Mouse (Mus musculus): ENCODE data around the gene Rho. TPM values are rescaled to one million over a fixed set of nuclear protein-coding genes. Genes with fewer than 3 reads are reported as not detected.

The Rho gene
- polyA plus RNA-seq, 1 experiment from 2014 or later, result not detected

DNA sequence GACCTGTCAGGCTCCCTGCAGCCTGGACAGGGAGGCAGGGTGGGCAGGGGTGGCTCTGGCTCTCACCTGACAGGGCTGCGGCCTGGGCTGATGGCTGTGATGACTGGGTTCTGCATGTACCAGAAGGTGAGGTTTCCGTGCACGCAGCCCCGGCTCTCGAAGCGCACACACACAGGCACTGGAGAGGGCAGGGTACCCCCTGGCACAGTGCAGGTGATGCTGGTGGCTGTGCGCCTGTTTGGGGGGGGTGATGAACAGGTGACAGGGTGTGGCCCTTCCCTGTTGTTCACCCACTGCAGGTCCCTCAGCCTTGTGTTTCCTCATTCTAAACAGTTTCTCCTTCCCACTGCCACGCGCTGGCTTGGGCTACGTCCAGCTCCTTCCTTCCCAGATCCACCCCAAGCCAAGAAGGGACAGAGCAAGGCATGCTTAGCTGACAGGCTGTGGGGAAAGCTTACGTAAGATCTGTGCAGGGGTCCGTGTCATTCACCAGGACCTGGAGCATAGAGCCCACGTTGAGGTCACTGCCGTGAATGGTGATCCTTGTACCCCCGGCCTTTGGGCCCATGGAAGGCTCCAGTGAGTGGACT, 35.8 kb downstream of the Rho start:
- Histone ChIP-seq H3K36me3 (ENCODE audit: control insufficient read depth, insufficient read depth, low read length) (no peaks in the 10 kb centered on the region), H3K9me3 (ENCODE audit: control insufficient read depth, low read length) (no peaks in the 10 kb centered on the region), H3K4me3 (ENCODE audit: low read depth, low read length) (no peak overlapping the region), H3K27me3 (ENCODE audit: control insufficient read depth, insufficient read depth, low read length) (no peaks in the 10 kb centered on the region), H3K4me2 (no peak overlapping the region), H3K4me1 (ENCODE audit: control insufficient read depth, insufficient read depth, low read length) (peaks cover 3% of the 10 kb centered on the region), H3K27ac (ENCODE audit: low read depth, low read length) (no peak overlapping the region), H3K9ac (ENCODE audit: low read length) (no peak overlapping the region)
- WGBS, result 93% methylated on average over 15 of the region's 15 CpGs
- DNase-seq (ENCODE audit: low spot score, missing footprints), result no peak
- ATAC-seq (ENCODE audit: low FRiP score), result no peak

DNA sequence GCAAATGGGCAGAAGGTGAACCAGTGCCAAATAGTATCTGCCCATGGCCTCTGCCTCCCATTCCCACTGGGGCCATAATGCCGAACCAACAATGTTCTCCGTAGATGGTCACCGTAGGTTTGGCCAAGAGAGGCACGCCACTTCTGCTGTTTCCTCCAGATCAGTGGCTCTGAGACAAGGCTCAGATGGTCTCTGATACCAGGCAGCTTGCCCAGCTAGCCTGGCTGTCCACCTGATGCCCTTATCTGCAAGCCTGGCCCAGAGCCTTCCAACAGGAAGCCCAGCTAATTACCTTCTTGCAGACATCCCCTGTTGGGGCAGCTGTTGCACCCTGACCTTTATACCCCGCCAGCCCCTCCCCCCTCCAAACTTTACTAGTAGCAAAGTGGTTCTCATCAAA, 36.5 kb downstream of the Rho start:
- WGBS, result 89% methylated on average over 5 of the region's 5 CpGs
- Histone ChIP-seq H3K9ac (ENCODE audit: low read length) (no peak overlapping the region), H3K4me3 (ENCODE audit: low read depth, low read length) (no peak overlapping the region), H3K9me3 (ENCODE audit: control insufficient read depth, low read length) (no peaks in the 10 kb centered on the region), H3K27ac (ENCODE audit: low read depth, low read length) (no peak overlapping the region), H3K4me1 (ENCODE audit: control insufficient read depth, insufficient read depth, low read length) (peaks cover 3% of the 10 kb centered on the region), H3K36me3 (ENCODE audit: control insufficient read depth, insufficient read depth, low read length) (no peaks in the 10 kb centered on the region), H3K4me2 (no peak overlapping the region), H3K27me3 (ENCODE audit: control insufficient read depth, insufficient read depth, low read length) (no peaks in the 10 kb centered on the region)
- DNase-seq (ENCODE audit: low spot score, missing footprints) (no peak), ATAC-seq (ENCODE audit: low FRiP score) (no peak)

GRCm38 (mm10) chr6:115968700-115969099, 37.2 kb downstream of the Rho start:
- Histone ChIP-seq H3K4me1 (ENCODE audit: control insufficient read depth, insufficient read depth, low read length) (peaks cover 3% of the 10 kb centered on the region), H3K9me3 (ENCODE audit: control insufficient read depth, low read length) (no peaks in the 10 kb centered on the region), H3K9ac (ENCODE audit: low read length) (no peak overlapping the region), H3K4me3 (ENCODE audit: low read depth, low read length) (no peak overlapping the region), H3K4me2 (no peak overlapping the region), H3K27ac (ENCODE audit: low read depth, low read length) (no peak overlapping the region), H3K27me3 (ENCODE audit: control insufficient read depth, insufficient read depth, low read length) (no peaks in the 10 kb centered on the region), H3K36me3 (ENCODE audit: control insufficient read depth, insufficient read depth, low read length) (no peaks in the 10 kb centered on the region)
- 87% methylated on average over 6 of the region's 6 CpGs for WGBS
- DNase-seq (ENCODE audit: low spot score, missing footprints), result no peak
- no peak for ATAC-seq (ENCODE audit: low FRiP score)

DNA sequence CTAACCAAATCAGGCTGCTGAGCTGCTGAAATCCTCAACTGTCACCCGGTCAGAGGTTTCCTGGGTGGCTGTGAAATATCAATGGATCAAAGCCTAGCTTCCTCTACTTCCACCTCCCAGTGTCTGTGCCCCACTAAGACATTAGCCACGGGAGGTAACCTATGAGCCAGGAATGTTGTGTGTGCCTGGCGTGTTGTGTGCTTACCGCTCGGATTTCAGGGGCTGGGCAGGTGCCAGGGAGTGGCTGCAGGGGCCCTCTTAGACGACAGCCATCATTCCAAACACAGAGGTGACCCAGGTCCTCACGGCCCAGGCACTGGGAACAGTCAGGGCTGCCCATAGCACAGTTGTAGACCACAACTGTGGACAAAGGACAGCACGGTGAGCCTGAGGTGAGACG, 37.6 kb downstream of the Rho start:
- H3K4me3 ChIP-seq (ENCODE audit: low read depth, low read length), result no peak overlapping the region
- DNase-seq (ENCODE audit: low spot score, missing footprints), result no peak
- H3K27me3 ChIP-seq (ENCODE audit: control insufficient read depth, insufficient read depth, low read length), result no peaks in the 10 kb centered on the region
- H3K9me3 ChIP-seq (ENCODE audit: control insufficient read depth, low read length), result no peaks in the 10 kb centered on the region
- no peak overlapping the region for H3K4me2 ChIP-seq
- 79% methylated on average over 9 of the region's 9 CpGs for WGBS
- no peak overlapping the region for H3K27ac ChIP-seq (ENCODE audit: low read depth, low read length)
- no peaks in the 10 kb centered on the region for H3K36me3 ChIP-seq (ENCODE audit: control insufficient read depth, insufficient read depth, low read length)
- no peak overlapping the region for H3K9ac ChIP-seq (ENCODE audit: low read length)
- peaks cover 3% of the 10 kb centered on the region for H3K4me1 ChIP-seq (ENCODE audit: control insufficient read depth, insufficient read depth, low read length)
- ATAC-seq (ENCODE audit: low FRiP score), result no peak

DNA sequence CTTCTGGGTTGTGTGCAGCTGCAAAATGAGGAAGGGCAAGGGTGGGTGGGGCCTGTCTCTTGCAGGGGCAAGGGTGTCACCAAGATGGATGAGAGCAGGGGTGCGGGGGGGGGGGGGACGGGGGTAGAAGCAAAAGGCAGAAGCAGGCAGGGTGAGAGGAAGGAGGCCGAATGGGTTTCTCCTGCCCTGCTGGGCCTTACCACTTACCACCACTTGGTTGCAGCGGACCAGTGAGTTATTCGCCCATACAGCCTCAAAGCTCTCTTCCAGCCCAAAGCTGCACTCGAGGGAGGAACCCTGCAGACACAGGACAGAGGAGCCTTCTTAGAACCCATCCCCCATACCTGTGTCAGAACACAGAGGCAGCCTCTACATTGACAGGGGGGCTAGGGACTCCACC, 38.4 kb downstream of the Rho start:
- Histone ChIP-seq H3K4me2 (no peak overlapping the region), H3K4me3 (ENCODE audit: low read depth, low read length) (no peak overlapping the region), H3K9me3 (ENCODE audit: control insufficient read depth, low read length) (no peaks in the 10 kb centered on the region), H3K4me1 (ENCODE audit: control insufficient read depth, insufficient read depth, low read length) (peaks cover 3% of the 10 kb centered on the region), H3K27me3 (ENCODE audit: control insufficient read depth, insufficient read depth, low read length) (no peaks in the 10 kb centered on the region), H3K36me3 (ENCODE audit: control insufficient read depth, insufficient read depth, low read length) (no peaks in the 10 kb centered on the region), H3K9ac (ENCODE audit: low read length) (no peak overlapping the region), H3K27ac (ENCODE audit: low read depth, low read length) (no peak overlapping the region)
- DNase-seq (ENCODE audit: low spot score, missing footprints) (no peak), ATAC-seq (ENCODE audit: low FRiP score) (no peak)
- 53% methylated on average over 3 of the region's 6 CpGs for WGBS

DNA sequence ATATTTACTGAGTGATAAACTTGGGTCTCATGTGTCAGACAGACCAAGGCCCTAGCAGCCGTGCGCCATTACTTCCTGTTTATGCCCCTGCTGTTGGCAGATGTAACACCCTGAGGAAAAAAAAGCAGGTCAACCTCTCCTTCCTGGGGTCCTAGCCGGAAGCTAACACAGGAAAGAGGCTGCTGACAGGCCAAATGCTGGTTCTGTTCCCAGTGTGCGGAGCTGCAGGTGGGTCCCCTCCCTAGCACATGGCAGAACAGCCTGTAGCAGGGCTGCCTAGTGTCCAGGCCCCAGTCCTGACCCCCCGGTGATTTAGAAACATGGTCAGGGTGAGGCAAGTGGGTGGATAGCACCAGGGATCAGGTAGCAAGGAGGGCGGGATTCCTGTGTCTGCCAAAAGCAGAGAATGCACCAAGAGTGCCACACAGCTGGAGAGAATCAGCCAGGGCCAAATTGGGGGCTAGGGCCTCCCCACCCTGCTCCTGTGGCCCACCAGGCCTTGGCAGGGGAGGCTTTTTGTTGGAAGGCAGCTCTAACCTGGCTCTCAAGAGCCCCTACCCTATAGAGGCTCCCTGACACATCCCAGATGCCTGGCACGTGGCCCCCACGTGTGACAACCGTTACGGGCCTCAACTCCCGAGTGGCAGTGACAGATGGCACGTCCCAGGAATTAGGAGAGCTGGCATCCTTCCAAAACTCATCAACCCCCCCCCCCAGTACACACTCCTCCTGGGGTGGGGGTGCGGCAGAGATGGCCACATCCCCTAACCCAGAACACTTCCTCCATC, 39.9 kb downstream of the Rho start:
- DNase-seq (ENCODE audit: low spot score, missing footprints) (no peak), ATAC-seq (ENCODE audit: low FRiP score) (no peak)
- no peaks in the 10 kb centered on the region for H3K36me3 ChIP-seq (ENCODE audit: control insufficient read depth, insufficient read depth, low read length)
- H3K9me3 ChIP-seq (ENCODE audit: control insufficient read depth, low read length), result no peaks in the 10 kb centered on the region
- 84% methylated on average over 13 of the region's 13 CpGs for WGBS
- H3K9ac ChIP-seq (ENCODE audit: low read length), result no peak overlapping the region
- H3K4me3 ChIP-seq (ENCODE audit: low read depth, low read length), result no peak overlapping the region
- peaks cover 3% of the 10 kb centered on the region for H3K4me1 ChIP-seq (ENCODE audit: control insufficient read depth, insufficient read depth, low read length)
- H3K27me3 ChIP-seq (ENCODE audit: control insufficient read depth, insufficient read depth, low read length), result no peaks in the 10 kb centered on the region
- no peak overlapping the region for H3K27ac ChIP-seq (ENCODE audit: low read depth, low read length)
- H3K4me2 ChIP-seq, result no peak overlapping the region

DNA sequence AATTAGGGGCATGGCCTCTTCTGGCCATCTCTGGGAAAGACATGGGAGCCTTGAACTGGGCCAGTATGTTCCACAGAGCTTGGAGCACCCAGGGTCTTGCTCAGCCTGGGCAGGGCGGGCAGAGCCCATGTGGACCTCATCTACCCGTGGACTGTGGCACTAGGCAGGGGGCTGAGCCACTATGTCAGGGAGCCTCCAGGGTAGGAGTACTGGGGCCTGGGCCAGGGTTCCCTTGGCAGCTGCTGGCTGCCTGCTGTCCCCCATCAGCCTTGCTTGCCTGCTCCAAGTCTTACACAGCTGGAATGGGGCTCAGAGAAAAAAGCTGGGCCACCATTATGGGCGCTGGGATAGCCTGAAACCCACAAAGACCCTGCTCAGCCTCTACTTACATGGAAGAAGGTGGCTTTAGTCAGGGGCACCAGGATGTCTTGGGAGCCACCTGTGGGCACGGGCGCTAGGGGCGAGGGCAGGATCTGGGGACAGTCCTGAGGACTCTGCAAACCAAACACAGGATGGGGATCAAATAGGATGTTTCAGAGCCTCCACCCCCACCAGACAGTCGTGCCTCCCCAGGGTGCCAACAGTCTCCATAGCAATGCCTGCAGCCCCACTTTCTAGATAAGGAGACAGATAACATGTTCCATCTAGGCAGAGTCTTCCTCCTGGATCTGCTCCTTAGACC, 40.7 kb downstream of the Rho start:
- no peaks in the 10 kb centered on the region for H3K36me3 ChIP-seq (ENCODE audit: control insufficient read depth, insufficient read depth, low read length)
- WGBS, result 82% methylated on average over 7 of the region's 7 CpGs
- DNase-seq (ENCODE audit: low spot score, missing footprints) (no peak), ATAC-seq (ENCODE audit: low FRiP score) (no peak)
- H3K27ac ChIP-seq (ENCODE audit: low read depth, low read length), result no peak overlapping the region
- H3K4me2 ChIP-seq, result no peak overlapping the region
- H3K27me3 ChIP-seq (ENCODE audit: control insufficient read depth, insufficient read depth, low read length), result no peaks in the 10 kb centered on the region
- H3K9me3 ChIP-seq (ENCODE audit: control insufficient read depth, low read length), result no peaks in the 10 kb centered on the region
- H3K9ac ChIP-seq (ENCODE audit: low read length), result no peak overlapping the region
- H3K4me1 ChIP-seq (ENCODE audit: control insufficient read depth, insufficient read depth, low read length), result peaks cover 3% of the 10 kb centered on the region
- H3K4me3 ChIP-seq (ENCODE audit: low read depth, low read length), result no peak overlapping the region

DNA sequence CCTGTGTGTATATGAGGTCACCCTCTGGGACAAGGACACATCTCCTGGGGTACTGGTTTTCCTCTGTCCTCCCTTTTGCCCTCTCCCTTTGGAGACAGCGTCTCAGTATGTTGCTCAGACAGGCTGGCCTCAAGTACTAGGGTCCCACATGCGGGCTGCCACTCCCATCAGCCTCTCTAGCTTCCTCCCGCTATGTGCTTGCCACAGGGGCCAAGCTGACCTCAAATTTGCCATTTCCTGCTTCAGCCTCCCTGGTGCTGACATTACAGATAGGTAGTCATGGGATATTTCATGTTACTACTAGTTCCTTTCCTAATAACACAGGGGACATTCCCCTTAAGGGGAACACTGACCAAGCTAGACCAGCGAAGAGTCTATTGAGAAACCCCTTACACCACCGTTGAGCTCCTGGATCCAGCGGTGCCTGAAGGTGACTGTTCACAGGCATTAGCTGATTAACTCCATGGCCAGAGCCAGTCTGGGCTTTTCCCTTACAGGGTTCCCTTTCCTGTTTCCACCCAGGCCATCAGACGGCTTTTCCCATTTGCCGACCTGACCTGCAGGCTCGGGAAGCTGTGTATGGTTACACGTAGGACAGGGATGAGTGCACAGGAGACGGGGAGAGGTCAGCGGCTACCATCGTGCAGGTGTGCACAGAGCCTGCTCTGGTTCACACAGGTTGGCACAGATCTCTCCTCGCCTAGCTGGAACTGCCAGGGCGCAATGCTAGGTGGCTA, 41.8 kb downstream of the Rho start:
- ATAC-seq (ENCODE audit: low FRiP score) (no peak), DNase-seq (ENCODE audit: low spot score, missing footprints) (no peak)
- Histone ChIP-seq H3K27ac (ENCODE audit: low read depth, low read length) (no peak overlapping the region), H3K9ac (ENCODE audit: low read length) (no peak overlapping the region), H3K27me3 (ENCODE audit: control insufficient read depth, insufficient read depth, low read length) (no peaks in the 10 kb centered on the region), H3K4me2 (no peak overlapping the region), H3K36me3 (ENCODE audit: control insufficient read depth, insufficient read depth, low read length) (no peaks in the 10 kb centered on the region), H3K4me1 (ENCODE audit: control insufficient read depth, insufficient read depth, low read length) (peaks cover under 1% of the 10 kb centered on the region), H3K9me3 (ENCODE audit: control insufficient read depth, low read length) (no peaks in the 10 kb centered on the region), H3K4me3 (ENCODE audit: low read depth, low read length) (no peak overlapping the region)
- 88% methylated on average over 15 of the region's 15 CpGs for WGBS
